Mouse (Mus musculus): ENCODE measurements around the gene Ncdn.

- no peak for TF ChIP-seq CTCF (IDR thresholded peaks at IDR 0.05; ENCODE audit: low read depth, low read length)
- TF ChIP-seq GATA1 (IDR thresholded peaks at IDR 0.05; ENCODE audit: borderline replicate concordance, low read length): no peak
- no peak for TF ChIP-seq TAL1 (conservative IDR thresholded peaks at IDR 0.05; ENCODE audit: low read depth, low read length)
- TF ChIP-seq POLR2AphosphoS5 (IDR thresholded peaks at IDR 0.05; ENCODE audit: insufficient replicate concordance, low read depth, low read length): no peak
- no peak for TF ChIP-seq GATA2 (IDR thresholded peaks at IDR 0.05; ENCODE audit: borderline replicate concordance, low read depth, low read length)
These were observed 3.5 kb upstream of the Ncdn start for GRCm38 (mm10) chr4:126756766-126757165.
